Mouse (Mus musculus) neural tube, embryonic 11.5 days (tissue): ENCODE measurements around the gene Cyp2d22. TPM values are rescaled to one million over a fixed set of nuclear protein-coding genes. Genes with fewer than 3 reads are reported as not detected.

Experiments
- ATAC-seq: fragments of 200-750 bp; cut with Nextera tagmentation; 2 replicates; pipeline ENCODE4 v1.8.0; 2017; ENCODE audit warnings: moderate number of reproducible peaks, mild to moderate bottlenecking, moderate TSS enrichment, moderate library complexity; ENCODE audit not compliant: insufficient read depth, low FRiP score, low TSS enrichment
- DNase-seq: peaks from one replicate; pipeline ENCODE4 v3.0.0-alpha.2; 2015; ENCODE audit warnings: low spot score
- H3K27ac ChIP-seq: fragments of 300-500 bp; sonication (generic); 2 replicates; pipeline ENCODE4 v1.5.1; 2014; ENCODE audit warnings: low read depth, mild to moderate bottlenecking, low read length
- H3K27me3 ChIP-seq: fragments of 300-500 bp; sonication (generic); 2 replicates; pipeline ENCODE4 v1.6.1; 2014; ENCODE audit warnings: mild to moderate bottlenecking, low read length, mixed read lengths; ENCODE audit not compliant: control insufficient read depth, insufficient read depth
- H3K36me3 ChIP-seq: fragments of 300-500 bp; sonication (generic); 2 replicates; pipeline ENCODE4 v1.6.1; 2014; ENCODE audit warnings: mild to moderate bottlenecking, low read length, moderate library complexity, mixed read lengths; ENCODE audit not compliant: control insufficient read depth, insufficient read depth
- H3K4me1 ChIP-seq: fragments of 300-500 bp; sonication (generic); 2 replicates; pipeline ENCODE4 v1.6.1; 2014; ENCODE audit warnings: low read length, mixed read lengths; ENCODE audit not compliant: control insufficient read depth, insufficient read depth
- H3K4me2 ChIP-seq: fragments of 300-500 bp; sonication (generic); 2 replicates; pipeline ENCODE4 v1.6.1; 2014; ENCODE audit warnings: low read depth, mild to moderate bottlenecking, moderate library complexity
- H3K4me3 ChIP-seq: fragments of 300-500 bp; sonication (generic); 2 replicates; pipeline ENCODE4 v1.5.1; 2014; ENCODE audit warnings: low read depth, low read length
- H3K9ac ChIP-seq: fragments of 300-500 bp; sonication (generic); 2 replicates; pipeline ENCODE4 v1.6.1; 2014; ENCODE audit warnings: mild to moderate bottlenecking, low read length
- H3K9me3 ChIP-seq: fragments of 300-500 bp; sonication (generic); 2 replicates; pipeline ENCODE4 v1.6.1; 2016; ENCODE audit warnings: low read length; ENCODE audit not compliant: control insufficient read depth
- WGBS: fragments of 180-500 bp; shearing (Covaris S2); extraction: QIAGEN DNeasy Blood & Tissue Kit; methylation state at CpG from one replicate; pipeline ENCODE4 v1.1.7; 2014; 5-methylcytosine and 5-hydroxymethylcytosine counted together
- polyA plus RNA-seq: library from polyadenylated mRNA; unstranded; fragments of >200 nt; fragmentation: Nextera tagmentation; extraction: Ambion mirVana; gene quantifications from 2 replicates; pipeline ENCODE4 v1.2.1, GENCODE M21; 2014

Cyp2d22 gene
- polyA plus RNA-seq, 1 experiment from 2014 or later = 1.5 TPM

GRCm38 (mm10) chr15:82354126-82354945 lies 25.7 kb downstream of the Cyp2d22 start, which contains the start of gene Ndufa6:
Ndufa6 (minus strand) TSS chr15:82354322.
- Histone ChIP-seq H3K9me3 (no peaks in the 10 kb centered on the region), H3K4me2 (peak within 1 kb of the TSS; percentile 68), H3K36me3 (peaks cover 3% of the 10 kb centered on the region), H3K4me3 (peak within 1 kb of the TSS; percentile 85), H3K4me1 (peaks cover 3% of the 10 kb centered on the region; the same call in 1 of the 2 replicates), H3K27ac (peak within 1 kb of the TSS; percentile 66; the same call in 1 of the 2 replicates), H3K27me3 (no peaks in the 10 kb centered on the region), H3K9ac (peak within 1 kb of the TSS; percentile 92)
- 2% methylated on average over 57 of the region's 57 CpGs for WGBS
- ATAC-seq (peak; percentile 99), DNase-seq (peak; percentile 98)

GRCm38 (mm10) chr15:82353745-82354113 lies 26.3 kb downstream of the Cyp2d22 start:
- Histone ChIP-seq H3K4me2 (peak overlapping the region; percentile 68), H3K27me3 (no peaks in the 10 kb centered on the region), H3K36me3 (peaks cover 6% of the 10 kb centered on the region), H3K9ac (peak overlapping the region; percentile 92), H3K4me1 (peaks cover 3% of the 10 kb centered on the region; the same call in 1 of the 2 replicates), H3K9me3 (no peaks in the 10 kb centered on the region), H3K4me3 (peak overlapping the region; percentile 85), H3K27ac (peak overlapping the region; percentile 66; the same call in 1 of the 2 replicates)
- DNase-seq (no peak), ATAC-seq (peak; percentile 62)
- WGBS = under 1% methylated on average over 23 of the region's 23 CpGs

GRCm38 (mm10) chr15:82353078-82353744 lies 26.8 kb downstream of the Cyp2d22 start:
- Histone ChIP-seq H3K27me3 (no peaks in the 10 kb centered on the region), H3K27ac (peak overlapping the region; percentile 66; the same call in 1 of the 2 replicates), H3K9me3 (no peaks in the 10 kb centered on the region), H3K9ac (peak overlapping the region; percentile 92), H3K4me1 (peaks cover 3% of the 10 kb centered on the region; the same call in 1 of the 2 replicates), H3K4me3 (peak overlapping the region; percentile 85), H3K4me2 (peak overlapping the region; percentile 68), H3K36me3 (peaks cover 11% of the 10 kb centered on the region)
- 35% methylated on average over 14 of the region's 14 CpGs for WGBS
- ATAC-seq (no peak), DNase-seq (peak; percentile 37)

GRCm38 (mm10) chr15:82351480-82351879 lies 28.6 kb downstream of the Cyp2d22 start:
- Histone ChIP-seq H3K9me3 (no peaks in the 10 kb centered on the region), H3K9ac (no peak overlapping the region), H3K4me1 (peaks cover 13% of the 10 kb centered on the region), H3K27me3 (no peaks in the 10 kb centered on the region), H3K36me3 (peaks cover 15% of the 10 kb centered on the region), H3K4me3 (no peak overlapping the region), H3K4me2 (no peak overlapping the region), H3K27ac (no peak overlapping the region)
- ATAC-seq (no peak), DNase-seq (no peak)
- 93% methylated on average over 3 of the region's 3 CpGs for WGBS

GRCm38 (mm10) chr15:82350349-82350748 lies 29.7 kb downstream of the Cyp2d22 start:
- 92% methylated on average over 4 of the region's 4 CpGs for WGBS
- Histone ChIP-seq H3K9me3 (no peaks in the 10 kb centered on the region), H3K27me3 (no peaks in the 10 kb centered on the region), H3K4me3 (no peak overlapping the region), H3K9ac (no peak overlapping the region), H3K4me1 (peaks cover 13% of the 10 kb centered on the region), H3K27ac (no peak overlapping the region), H3K36me3 (peaks cover 15% of the 10 kb centered on the region), H3K4me2 (no peak overlapping the region)
- ATAC-seq (no peak), DNase-seq (no peak)

GRCm38 (mm10) chr15:82348999-82349341 lies 31.1 kb downstream of the Cyp2d22 start:
- WGBS = 94% methylated on average over 2 of the region's 2 CpGs
- ATAC-seq (no peak), DNase-seq (no peak)
- H3K4me2 ChIP-seq = no peak overlapping the region
- H3K4me3 ChIP-seq = no peak overlapping the region
- peaks cover 13% of the 10 kb centered on the region for H3K4me1 ChIP-seq
- no peaks in the 10 kb centered on the region for H3K27me3 ChIP-seq
- H3K9me3 ChIP-seq = no peaks in the 10 kb centered on the region
- H3K9ac ChIP-seq = no peak overlapping the region
- H3K36me3 ChIP-seq = peaks cover 15% of the 10 kb centered on the region
- H3K27ac ChIP-seq = no peak overlapping the region

DNA sequence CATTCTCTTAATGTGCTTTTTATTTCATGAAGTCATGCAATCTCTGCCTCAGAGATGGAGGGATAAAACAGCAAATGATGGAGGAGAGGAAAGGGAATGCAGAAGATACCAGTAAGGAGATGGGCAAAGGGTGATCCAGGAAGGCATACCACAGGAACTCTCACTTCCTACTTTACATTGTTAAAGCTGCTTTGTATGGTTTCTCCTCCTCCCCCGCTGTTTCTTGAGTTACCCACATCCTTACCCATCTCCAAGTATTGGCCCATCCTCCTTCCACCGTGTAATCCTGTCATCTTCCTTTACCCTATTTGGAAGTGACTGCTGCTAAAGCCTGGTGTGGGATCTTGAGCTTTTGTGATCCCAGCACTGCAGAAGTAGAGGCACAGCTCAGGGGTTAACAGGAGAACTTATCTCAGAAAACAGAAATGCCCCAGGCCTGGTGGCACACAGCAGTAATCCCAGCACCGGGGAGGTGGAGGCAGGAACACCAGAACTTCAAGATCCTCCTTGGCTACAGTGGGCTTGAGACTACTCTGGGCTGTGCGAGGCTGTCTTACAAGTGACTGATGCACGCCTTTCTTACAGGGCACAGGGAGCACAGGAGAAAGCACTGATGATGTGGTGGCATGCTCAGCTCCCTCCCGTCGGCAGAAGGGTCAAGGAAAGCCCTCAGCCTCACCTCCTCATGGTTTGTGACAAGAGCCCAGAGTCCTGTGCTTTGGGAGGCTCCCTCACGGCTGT lies 31.6 kb downstream of the Cyp2d22 start:
- no peak overlapping the region for H3K9ac ChIP-seq
- DNase-seq = no peak
- ATAC-seq = no peak
- no peak overlapping the region for H3K27ac ChIP-seq
- WGBS = 88% methylated on average over 8 of the region's 8 CpGs
- peaks cover 13% of the 10 kb centered on the region for H3K4me1 ChIP-seq
- H3K4me2 ChIP-seq = no peak overlapping the region
- peaks cover 15% of the 10 kb centered on the region for H3K36me3 ChIP-seq
- H3K27me3 ChIP-seq = no peaks in the 10 kb centered on the region
- no peak overlapping the region for H3K4me3 ChIP-seq
- H3K9me3 ChIP-seq = no peaks in the 10 kb centered on the region

DNA sequence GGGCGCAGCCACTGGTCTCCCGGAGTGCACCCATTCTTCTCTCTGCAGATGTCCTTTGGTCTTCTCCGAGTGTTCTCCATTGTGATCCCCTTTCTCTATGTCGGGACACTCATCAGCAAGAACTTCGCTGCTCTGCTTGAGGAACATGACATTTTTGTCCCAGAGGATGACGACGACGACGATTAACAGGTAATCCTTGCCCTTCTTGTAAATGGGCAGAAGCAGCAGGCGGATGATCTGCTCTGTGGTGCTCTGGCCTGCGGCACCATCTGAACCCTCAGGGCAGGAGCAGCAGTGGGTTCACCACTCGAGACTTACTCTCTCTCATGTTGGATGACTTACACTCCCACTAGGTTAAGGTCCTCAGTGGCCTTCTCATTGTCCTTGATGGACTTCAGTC lies 32.2 kb downstream of the Cyp2d22 start:
- H3K4me2 ChIP-seq = no peak overlapping the region
- no peaks in the 10 kb centered on the region for H3K9me3 ChIP-seq
- DNase-seq (no peak), ATAC-seq (no peak)
- H3K4me3 ChIP-seq = no peak overlapping the region
- no peaks in the 10 kb centered on the region for H3K27me3 ChIP-seq
- no peak overlapping the region for H3K9ac ChIP-seq
- 93% methylated on average over 12 of the region's 12 CpGs for WGBS
- H3K27ac ChIP-seq = no peak overlapping the region
- peaks cover 10% of the 10 kb centered on the region for H3K4me1 ChIP-seq
- peaks cover 15% of the 10 kb centered on the region for H3K36me3 ChIP-seq
